Mouse (Mus musculus): Measurements from ENCODE around the gene Hes2. TPM values are rescaled to one million over a fixed set of nuclear protein-coding genes. Genes with fewer than 3 reads are reported as not detected.

Gene Hes2
- total and polyA plus RNA-seq, 3 experiments, result not detected

DNA sequence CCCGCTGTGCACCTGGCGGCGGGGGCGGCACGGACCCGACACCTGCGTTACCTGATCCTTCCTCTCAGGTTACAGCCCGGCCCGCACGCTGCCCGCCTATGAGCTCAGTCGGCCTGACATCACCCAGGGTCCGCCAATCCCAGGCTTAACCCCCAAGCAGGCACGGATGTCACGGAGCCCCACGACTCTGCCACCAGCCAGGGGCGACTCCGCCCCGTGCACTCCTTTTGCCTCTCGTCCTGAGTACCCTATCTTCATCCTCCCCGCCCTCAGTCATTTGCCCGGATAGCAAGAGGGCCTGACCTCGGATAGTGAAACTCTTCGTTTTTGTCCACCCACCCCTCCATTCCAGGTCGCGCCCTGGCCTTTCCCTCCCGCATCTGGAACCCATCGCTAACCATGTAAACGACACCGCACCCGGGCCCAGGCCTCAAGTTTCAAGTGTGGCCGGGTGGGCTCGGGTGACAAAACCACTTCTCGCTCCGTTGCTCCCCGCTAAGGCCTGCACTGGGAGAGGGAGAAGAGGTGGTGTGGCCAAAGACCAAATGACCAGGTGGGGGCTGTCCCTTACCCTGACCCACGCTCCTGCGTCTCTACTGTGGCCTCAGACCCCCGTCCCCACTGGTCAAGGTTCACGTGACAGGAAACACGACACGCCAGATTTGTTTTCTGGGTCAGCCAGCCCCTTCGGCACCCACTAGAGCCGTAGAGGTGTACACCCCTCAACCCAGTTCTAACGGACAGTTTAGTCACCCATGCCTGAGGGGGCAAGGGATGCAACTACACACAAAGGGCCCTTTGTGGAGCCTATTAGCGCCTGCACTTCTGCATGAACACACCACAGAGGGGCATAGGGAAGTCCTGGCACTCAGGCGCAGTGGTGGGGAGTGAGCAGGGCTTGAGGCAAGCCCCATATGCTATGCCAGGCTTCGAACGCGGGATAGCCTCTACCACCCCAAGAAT, 26.6 kb upstream of the Hes2 start:
- DNase-seq, result no peak

DNA sequence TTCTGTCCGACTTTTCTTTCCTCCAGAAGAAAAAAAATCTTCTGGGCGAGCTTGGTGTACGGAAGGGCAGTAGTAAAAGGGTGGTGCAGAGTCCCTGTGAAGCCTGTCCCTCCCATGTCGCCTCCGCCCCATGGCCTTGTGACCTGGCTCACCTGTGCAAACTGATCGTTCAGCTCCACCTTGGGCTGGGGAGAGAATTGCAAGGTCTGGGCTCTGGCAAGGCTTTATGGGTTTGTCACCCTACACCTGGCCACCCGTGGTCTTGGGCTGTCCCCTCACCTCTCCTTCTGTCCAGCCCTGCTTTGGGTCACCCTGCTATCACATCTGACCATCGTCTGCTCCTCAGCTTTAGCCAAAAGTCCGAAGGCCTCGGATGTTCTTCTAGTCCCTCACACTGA, 25.9 kb upstream of the Hes2 start:
- DNase-seq, result no peak

GRCm38 (mm10) chr4:152133213-152133612, 25.5 kb upstream of the Hes2 start:
- DNase-seq, result no peak

GRCm38 (mm10) chr4:152134507-152134906, 24.2 kb upstream of the Hes2 start:
- no peak for DNase-seq

DNA sequence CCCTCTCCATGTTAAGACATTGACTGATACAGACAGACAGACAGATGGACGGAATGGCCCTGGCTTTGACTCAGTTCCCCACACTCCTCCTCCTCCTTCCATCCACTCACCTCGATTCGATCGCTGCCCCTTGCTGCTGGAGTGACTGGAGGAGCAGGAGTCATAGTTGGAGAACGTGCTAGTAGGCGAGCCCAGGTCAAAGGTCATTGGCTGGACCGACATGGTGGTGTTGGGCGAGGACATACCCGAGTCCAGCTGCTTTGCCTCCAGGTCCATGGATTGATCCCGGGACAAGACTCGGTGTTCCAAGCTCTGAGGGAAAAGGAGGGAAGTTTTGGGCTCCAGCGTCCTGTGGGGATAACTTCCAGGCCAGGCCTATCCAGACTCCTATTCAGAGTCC, 23.3 kb upstream of the Hes2 start:
- DNase-seq, result no peak

DNA sequence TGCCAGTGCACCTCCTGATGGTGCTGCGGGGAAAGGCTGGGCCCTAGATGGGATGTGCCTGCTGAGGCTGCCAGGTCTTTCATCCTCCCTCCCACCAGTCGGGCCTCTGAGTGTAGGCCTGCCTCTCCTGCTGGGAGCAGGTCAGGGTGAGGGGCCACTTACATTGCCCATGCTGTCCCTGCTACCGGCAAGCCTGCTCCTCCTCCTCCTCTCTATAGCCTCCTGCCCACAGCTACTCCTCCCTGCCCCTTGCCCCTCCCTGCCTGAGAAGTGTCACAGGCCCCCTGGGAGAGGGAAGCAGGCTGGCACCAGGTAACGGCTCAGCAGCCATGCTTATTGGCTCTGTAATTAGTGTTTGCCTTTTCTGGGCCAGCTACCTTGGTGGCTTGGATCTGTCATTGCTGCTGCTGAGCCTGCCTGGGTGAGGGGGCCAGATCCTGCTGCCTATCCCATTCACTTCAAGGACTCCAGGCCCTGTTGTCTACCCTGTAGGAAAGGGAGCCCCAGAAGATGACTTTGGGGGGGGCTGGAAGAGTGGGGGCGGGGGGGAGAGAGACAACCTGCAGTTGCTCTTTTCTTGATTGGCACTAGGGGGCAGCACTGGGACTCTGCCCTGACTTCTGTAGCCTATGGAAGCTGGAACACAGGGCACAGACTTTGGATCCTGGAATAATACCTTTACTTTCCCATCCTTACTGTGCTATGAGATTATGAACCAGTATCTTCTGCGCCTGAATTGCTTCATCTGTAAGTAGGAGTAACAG, 22.4 kb upstream of the Hes2 start:
- no peak for DNase-seq

DNA sequence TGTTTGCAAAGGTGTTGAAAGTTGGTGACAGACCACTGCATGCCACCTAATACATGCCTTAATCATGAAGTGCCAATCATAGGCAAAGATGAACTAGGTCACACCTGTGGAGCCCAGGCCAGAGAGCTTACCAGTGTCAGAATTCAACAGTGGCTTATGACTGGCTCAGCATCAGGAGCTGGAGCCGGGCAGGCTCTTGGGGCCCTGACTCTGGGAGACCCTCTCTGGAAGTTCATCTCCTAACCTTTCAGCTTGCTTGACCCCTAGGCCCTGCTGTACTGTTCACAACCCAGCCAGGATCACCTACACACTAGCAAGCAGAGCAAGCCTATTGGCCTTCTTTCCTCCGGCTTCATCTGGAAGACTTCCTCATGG, 21.8 kb upstream of the Hes2 start:
- no peak for DNase-seq

- peak; percentile 93 for DNase-seq
These were observed 20.0 kb upstream of the Hes2 start for GRCm38 (mm10) chr4:152138497-152139260.

- DNase-seq, result peak; percentile 52
These were observed 18.2 kb upstream of the Hes2 start for GRCm38 (mm10) chr4:152140441-152140840.

DNA sequence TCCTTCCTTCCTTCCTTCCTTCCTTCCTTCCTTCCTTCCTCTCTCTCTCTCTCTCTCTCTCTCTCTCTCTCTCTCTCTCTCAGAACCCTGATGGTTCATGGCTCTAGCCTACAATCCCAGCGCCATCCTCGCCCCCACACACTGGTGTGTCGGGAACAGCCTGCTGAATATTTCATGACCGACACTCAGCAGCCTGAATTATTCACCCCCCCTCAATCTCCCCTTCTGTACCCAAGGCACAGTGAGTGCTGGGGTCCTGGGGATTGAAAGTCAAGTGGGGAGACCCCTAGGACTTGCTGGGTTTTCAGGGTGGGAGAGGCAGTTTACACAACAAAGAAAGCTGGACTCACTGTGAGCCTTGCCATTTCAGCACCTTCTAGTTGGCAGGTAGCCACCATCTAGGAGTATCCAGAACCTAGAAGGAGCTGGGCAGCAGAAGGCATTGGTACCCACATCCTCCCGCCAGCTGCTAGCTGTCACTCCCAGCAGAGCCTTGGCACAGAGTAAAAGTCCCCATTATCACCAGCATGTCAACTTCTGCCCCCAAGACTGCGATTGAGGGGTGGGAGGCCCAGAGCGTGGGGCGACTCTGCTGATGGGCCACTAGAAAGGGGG, 17.0 kb upstream of the Hes2 start:
- no peak for DNase-seq

DNA sequence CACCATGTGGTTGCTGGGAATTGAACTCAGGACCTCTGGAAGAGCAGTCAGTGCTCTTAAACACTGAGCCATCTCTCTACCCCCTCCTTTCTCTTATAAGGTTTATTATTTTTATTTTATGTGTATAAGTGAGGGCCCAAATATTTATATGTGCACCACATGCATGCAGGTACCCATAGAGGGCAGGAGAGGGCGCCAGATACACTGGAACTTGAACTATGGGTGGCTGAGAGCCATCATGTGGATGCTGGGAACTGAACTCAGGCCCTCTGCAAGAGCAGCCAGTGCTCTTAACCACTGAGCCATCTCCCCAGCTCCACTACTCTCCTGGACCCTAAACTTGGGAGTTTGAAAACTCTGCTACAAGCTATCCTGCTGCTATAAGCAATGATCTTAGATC, 15.0 kb upstream of the Hes2 start:
- DNase-seq, result no peak

DNA sequence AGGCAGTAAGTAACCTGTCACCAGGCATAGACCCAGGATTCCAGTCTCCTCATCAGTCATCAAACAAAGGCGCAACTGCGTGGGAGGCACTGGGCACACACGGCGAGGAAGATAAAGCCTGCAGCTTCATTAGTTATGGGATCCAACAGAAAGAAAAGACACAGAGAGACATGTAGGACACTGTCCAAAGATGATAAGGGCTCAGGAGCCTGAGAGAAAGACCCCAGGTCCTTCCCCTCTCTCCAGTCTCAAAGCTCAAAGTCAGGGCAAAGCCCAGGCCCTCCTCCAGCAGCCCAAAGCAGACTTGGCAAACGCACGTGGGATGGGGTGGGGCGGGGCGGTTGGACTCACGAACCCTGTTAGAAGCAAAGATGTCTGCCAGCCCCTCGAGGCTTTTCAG, 13.2 kb upstream of the Hes2 start:
- no peak for DNase-seq

DNA sequence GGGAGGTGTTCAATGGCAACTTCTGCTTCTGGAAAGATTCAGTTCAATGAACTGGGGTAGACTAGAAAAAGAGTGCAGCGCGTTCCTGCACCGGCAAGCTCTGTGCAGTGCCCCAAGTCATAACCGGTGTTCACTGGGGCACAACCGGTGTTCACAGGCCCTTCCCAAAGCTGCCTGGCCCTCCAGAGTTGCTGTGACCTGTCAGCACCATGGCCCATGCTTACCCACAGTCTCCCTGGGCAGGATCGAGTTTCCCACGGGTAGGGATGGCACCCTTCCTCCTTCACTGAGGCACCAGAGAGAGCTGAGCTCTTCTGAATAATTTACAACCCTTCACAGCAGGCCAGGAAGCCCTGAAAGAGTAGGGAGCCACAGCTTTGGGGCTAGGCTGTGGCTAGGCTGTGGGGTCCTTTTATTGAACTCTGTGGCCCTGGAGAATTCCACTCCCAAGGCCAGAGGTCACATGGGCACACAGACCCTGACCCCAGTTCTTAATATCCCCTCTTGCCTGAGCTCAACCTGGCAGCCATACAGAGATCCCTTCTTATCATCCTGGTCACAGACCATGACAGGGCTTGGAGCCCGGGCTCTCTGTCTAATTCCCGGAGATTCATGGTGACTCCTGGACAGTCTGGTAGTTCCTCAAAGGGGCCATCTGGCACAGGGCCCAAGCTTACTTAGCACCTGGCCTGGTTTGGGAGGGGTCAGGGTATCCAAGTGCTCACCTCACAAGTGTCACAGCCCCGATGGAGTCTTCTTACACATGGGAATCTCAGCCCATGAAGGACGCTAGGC, 12.4 kb upstream of the Hes2 start:
- no peak for DNase-seq

DNA sequence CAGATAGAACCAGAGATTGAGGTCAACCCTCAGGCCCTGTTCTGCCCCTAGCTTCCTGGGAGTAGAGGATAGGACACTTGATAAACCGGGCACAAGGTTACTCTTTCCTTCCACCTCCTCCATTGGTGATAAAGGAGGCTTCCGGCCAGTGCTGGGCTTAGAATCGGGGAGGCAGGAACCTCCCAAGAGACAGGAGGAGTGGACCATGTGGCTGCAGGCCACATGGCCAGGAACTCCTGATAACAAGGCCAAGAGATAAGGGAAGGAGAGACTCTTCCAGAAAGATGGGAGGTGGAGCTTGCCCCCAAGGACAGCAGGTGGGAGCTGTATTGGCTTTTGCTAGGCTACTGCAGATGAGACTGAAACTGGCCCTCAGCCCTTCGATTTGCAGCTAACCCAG, 8.1 kb upstream of the Hes2 start:
- no peak for DNase-seq

DNA sequence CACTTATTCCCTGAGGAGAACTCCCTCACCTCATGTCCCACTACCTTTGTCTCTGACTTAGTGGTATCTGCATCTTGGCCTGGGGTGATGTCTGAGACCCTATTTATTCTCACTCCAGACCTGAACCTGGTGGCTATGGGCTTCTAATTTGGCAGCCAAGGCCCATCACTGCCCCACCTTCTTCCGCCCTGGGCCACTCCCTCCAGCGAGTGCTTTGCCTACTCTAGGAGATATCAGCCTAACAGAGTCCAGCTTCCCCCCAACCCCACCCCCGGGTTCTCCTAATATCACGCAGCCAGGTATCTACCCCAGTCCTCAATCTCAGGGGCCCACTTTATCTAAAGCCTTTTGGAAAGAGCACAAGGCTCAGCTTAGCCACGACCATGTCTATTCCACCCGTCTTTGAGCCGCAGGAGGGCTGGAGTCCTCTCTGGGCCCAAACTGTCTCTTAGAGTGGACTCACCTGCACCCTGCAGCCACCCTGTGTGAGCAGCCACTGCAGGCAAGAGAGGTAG, 7.2 kb upstream of the Hes2 start:
- DNase-seq, result no peak

DNA sequence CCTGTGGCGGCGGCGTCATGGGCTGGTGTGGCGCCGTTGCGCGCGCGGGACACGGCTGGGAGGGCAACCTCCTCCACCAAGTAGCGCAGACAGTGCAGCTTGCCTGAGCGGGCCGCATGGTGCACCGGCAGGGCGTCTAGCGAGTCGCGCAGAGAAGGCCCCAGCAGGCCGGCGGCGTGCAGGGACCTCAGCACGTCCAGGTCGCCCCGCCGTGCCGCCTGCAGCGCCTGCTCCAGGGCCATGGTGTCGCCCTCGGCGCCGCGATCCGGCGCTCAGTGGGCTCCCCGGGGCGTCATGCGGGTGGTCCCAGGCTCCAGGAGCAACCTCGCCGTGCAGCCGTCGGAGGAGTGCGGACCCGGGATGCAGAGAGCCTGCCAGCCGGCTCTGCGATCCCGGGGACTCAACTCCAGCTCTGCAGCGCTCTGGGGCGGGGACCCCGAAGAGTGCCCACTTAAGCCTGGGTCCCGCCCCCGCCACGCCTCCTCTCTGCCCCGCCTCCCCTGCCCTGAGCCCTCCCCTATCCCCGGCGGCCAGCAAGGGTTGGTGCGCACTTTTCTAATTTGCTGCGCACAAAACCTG, 6.6 kb upstream of the Hes2 start, which contains the start of gene Espn:
TSS of gene Espn (minus strand) at position 406 of the 579 bp plus-strand sequence.
- peak; percentile 77 for DNase-seq

GRCm38 (mm10) chr4:152153771-152154177, 4.9 kb upstream of the Hes2 start:
- peak; percentile 81 for DNase-seq

- no peak for DNase-seq
These were observed 3.6 kb upstream of the Hes2 start for GRCm38 (mm10) chr4:152155019-152155418.

- no peak for DNase-seq
These were observed 685 bp upstream of the Hes2 start for GRCm38 (mm10) chr4:152157779-152158584.

GRCm38 (mm10) chr4:152159285-152159678, 615 bp downstream of the Hes2 start:
- DNase-seq, result no peak
